Mouse (Mus musculus): ENCODE data around the gene Gtpbp2. TPM values are rescaled to one million over a fixed set of nuclear protein-coding genes. Genes with fewer than 3 reads are reported as not detected.

Gtpbp2 gene
- polyA plus RNA-seq, 1 experiment from 2014 or later, result 37.1 TPM

DNA sequence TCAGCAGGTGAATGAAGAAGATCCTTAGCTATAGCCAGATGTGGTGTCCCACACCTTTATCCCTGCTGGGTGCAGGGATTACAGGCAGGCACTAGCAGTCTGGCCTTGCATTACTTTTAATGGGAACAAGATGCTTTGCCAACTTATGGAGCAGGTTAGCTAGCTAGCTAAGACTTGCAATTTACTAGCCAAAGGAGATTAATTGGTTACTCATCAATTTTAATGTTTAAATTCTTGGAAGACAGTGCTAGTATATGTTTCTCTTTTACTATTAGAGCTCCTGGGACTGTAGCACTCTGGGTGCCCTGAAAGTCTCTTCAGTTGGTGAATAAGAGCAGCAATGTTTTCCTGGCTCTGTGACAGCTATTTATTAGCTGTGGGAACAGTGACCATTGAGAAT lies 45.8 kb downstream of the Gtpbp2 start:
- no peak overlapping the region for H3K27ac ChIP-seq
- no peak overlapping the region for H3K4me3 ChIP-seq (ENCODE audit: inconsistent target)
- H3K79me2 ChIP-seq (ENCODE audit: inconsistent target), result peaks cover 34% of the 10 kb centered on the region
- peaks cover 47% of the 10 kb centered on the region for H3K36me3 ChIP-seq (ENCODE audit: inconsistent target)

DNA sequence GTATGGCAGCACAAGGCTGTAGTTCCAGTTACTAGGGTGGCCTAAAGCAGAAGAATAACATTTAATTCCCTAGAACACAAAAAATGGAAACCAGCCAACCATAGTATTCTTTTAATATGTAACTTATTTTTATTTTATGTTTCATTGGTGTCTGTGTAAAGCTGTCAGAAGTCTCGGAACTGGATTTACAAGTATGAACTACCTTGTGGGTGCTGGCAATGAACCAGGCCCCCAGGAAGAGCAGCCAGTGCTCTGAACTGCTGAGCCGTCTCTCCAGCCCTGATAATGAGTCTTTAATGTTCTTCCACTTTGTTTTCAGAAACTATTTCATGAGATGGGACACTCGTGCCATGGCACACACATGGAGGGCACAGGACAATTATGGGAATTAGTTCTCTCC lies 49.7 kb downstream of the Gtpbp2 start:
- 94% methylated on average over 3 of the region's 3 CpGs for WGBS (ENCODE audit: missing documents)
- Histone ChIP-seq H3K36me3 (ENCODE audit: inconsistent target) (peaks cover 74% of the 10 kb centered on the region), H3K27ac (no peak overlapping the region), H3K4me3 (ENCODE audit: inconsistent target) (no peak overlapping the region), H3K79me2 (ENCODE audit: inconsistent target) (no peaks in the 10 kb centered on the region)

Other genes with a start within 250 kb of the Gtpbp2 start
- 22.8 to 80.7 TPM (median 68.8 TPM) in 3 replicates for gene Vegfa, start 128.7 kb upstream of the Gtpbp2 start, polyA plus RNA-seq (2018)
- 44.6 to 65.2 TPM (median 53.4 TPM) in 3 replicates for gene Mrps18a, start 50.0 kb upstream of the Gtpbp2 start, polyA plus RNA-seq (2018)
- 0.99 to 5.6 TPM (median 1.8 TPM) in 3 replicates for gene Rsph9, start 16.8 kb upstream of the Gtpbp2 start, polyA plus RNA-seq (2018)
- 8.1 to 18.8 TPM (median 17.6 TPM) in 3 replicates for gene Mad2l1bp, start 7.5 kb upstream of the Gtpbp2 start, polyA plus RNA-seq (2018)
- gene Polh, start 41.6 kb downstream of the Gtpbp2 start, polyA plus RNA-seq (2018), result 4.5 to 10.3 TPM (median 5.2 TPM) in 3 replicates
- gene Xpo5, start 41.8 kb downstream of the Gtpbp2 start, polyA plus RNA-seq (2018), result 15.0 to 22.0 TPM (median 16.0 TPM) in 3 replicates
- 17.2 to 29.5 TPM (median 28.2 TPM) in 3 replicates for gene Polr1c, start 87.0 kb downstream of the Gtpbp2 start, polyA plus RNA-seq (2018)
- 26.4 to 65.4 TPM (median 42.0 TPM) in 3 replicates for gene Yipf3, start 87.0 kb downstream of the Gtpbp2 start, polyA plus RNA-seq (2018)
- gene Lrrc73, start 92.5 kb downstream of the Gtpbp2 start, polyA plus RNA-seq (2018), result 0.20 to 0.32 TPM in 2 of 3 replicates, not detected in the other
- gene Tjap1, start 122.0 kb downstream of the Gtpbp2 start, polyA plus RNA-seq (2018), result 9.7 to 12.8 TPM (median 12.5 TPM) in 3 replicates
- gene Dlk2, start 136.4 kb downstream of the Gtpbp2 start, polyA plus RNA-seq (2018), result not detected in 3 replicates
- gene Abcc10, start 167.3 kb downstream of the Gtpbp2 start, polyA plus RNA-seq (2018), result 1.8 to 3.9 TPM (median 2.4 TPM) in 3 replicates
- 6.7 to 12.9 TPM (median 11.8 TPM) in 3 replicates for gene Zfp318, start 222.7 kb downstream of the Gtpbp2 start, polyA plus RNA-seq (2018)